Mouse (Mus musculus): ENCODE measurements around the gene Alg13. TPM values are rescaled to one million over a fixed set of nuclear protein-coding genes. Genes with fewer than 3 reads are reported as not detected.

Alg13 gene
- total and polyA plus RNA-seq, 2 experiments from 2014 or later = 7.0 to 8.4 TPM

DNA sequence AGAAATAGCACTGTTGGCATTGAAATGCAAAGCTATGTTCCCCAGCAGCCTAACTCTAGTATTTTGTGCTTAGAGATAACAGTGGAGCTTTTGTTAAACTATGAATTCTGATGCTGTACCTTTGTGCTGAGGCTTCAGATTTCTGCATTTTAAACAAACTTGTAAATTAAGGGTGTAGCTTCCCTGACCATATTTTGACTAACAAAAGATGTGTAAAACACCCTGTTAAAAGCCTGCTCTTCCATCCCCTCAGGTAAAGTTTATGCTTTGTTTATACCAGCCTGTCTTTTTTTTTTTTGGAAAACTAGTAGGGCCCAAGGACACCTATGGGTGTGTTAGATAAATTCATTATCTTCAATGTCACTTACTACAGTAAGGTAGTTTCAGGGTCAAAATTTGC, 20.3 kb downstream of the Alg13 start:
- TF ChIP-seq CTCF (IDR thresholded peaks at IDR 0.05; ENCODE audit: low read depth) (no peak), EP300 (IDR thresholded peaks at IDR 0.05; ENCODE audit: low read depth) (no peak)
- no peak overlapping the region for H3K4me2 ChIP-seq (ENCODE audit: low read depth, low read length)
- no peaks in the 10 kb centered on the region for H3K9me3 ChIP-seq (replicated peaks; ENCODE audit: control insufficient read depth, low read length)
- H3K27ac ChIP-seq (ENCODE audit: low read depth) = no peak overlapping the region
- no peak for ATAC-seq (ENCODE audit: insufficient read depth, low read depth)
- no peaks in the 10 kb centered on the region for H3K4me1 ChIP-seq (ENCODE audit: control insufficient read depth, insufficient read depth)
- DNase-seq (ENCODE audit: low spot score) = no peak
- no peak overlapping the region for H3K4me3 ChIP-seq (ENCODE audit: low read depth, low read length)
- no peaks in the 10 kb centered on the region for H3K36me3 ChIP-seq (replicated peaks; ENCODE audit: control insufficient read depth, insufficient read depth, low read length)
- no peak overlapping the region for H3K9ac ChIP-seq (replicated peaks; ENCODE audit: low read depth, low read length)
- no peaks in the 10 kb centered on the region for H3K27me3 ChIP-seq (ENCODE audit: control insufficient read depth, insufficient read depth, low read length)

DNA sequence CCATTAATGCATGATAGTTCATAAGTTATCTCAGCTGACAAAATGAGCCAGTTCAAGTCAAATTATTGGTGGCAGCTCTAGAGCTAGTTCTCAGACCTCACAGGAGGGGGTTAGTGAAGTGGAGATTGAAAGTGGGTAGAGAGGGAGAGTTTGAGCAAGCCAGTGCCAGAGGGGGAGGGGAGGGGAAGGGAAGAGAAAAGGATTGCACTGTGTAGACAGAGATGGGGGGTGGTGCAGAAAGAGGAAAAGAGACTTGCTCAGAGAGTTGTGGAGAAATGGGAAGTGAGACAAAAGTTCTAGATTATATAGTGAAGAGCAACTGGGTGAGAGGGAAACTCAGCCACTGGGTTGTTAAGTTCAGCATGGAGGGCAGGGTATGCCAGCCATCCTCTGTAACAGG, 20.8 kb downstream of the Alg13 start:
- ATAC-seq (ENCODE audit: insufficient read depth, low read depth) (no peak), DNase-seq (ENCODE audit: low spot score) (no peak)
- no peak overlapping the region for H3K4me2 ChIP-seq (ENCODE audit: low read depth, low read length)
- no peaks in the 10 kb centered on the region for H3K4me1 ChIP-seq (ENCODE audit: control insufficient read depth, insufficient read depth)
- no peak overlapping the region for H3K4me3 ChIP-seq (ENCODE audit: low read depth, low read length)
- H3K27ac ChIP-seq (ENCODE audit: low read depth) = no peak overlapping the region
- no peaks in the 10 kb centered on the region for H3K36me3 ChIP-seq (replicated peaks; ENCODE audit: control insufficient read depth, insufficient read depth, low read length)
- no peaks in the 10 kb centered on the region for H3K9me3 ChIP-seq (replicated peaks; ENCODE audit: control insufficient read depth, low read length)
- no peaks in the 10 kb centered on the region for H3K27me3 ChIP-seq (ENCODE audit: control insufficient read depth, insufficient read depth, low read length)
- no peak overlapping the region for H3K9ac ChIP-seq (replicated peaks; ENCODE audit: low read depth, low read length)
- TF ChIP-seq CTCF (IDR thresholded peaks at IDR 0.05; ENCODE audit: low read depth) (no peak), EP300 (IDR thresholded peaks at IDR 0.05; ENCODE audit: low read depth) (no peak)

DNA sequence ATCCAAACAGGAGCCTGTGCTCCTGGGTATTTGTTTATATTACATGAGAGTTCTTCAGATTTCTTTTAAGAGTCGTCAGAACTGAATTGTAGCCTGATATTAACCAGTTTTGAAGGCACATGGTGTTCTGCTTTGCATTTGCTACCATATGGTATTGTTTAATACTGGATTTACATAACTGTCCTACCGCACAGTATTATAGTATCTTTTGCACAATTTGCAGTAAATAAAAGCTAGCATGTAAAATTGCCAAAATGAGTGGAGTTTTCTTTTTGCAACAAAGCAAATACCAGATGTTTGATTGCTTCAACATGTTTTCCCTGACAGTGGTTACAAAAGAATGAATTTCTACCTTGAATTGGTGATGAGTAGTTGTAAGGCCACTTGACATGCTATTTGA, 56.6 kb downstream of the Alg13 start:
- Histone ChIP-seq H3K36me3 (replicated peaks; ENCODE audit: control insufficient read depth, insufficient read depth, low read length) (no peaks in the 10 kb centered on the region), H3K27ac (ENCODE audit: low read depth) (no peak overlapping the region), H3K4me1 (ENCODE audit: control insufficient read depth, insufficient read depth) (no peaks in the 10 kb centered on the region), H3K27me3 (ENCODE audit: control insufficient read depth, insufficient read depth, low read length) (no peaks in the 10 kb centered on the region), H3K4me3 (ENCODE audit: low read depth, low read length) (no peak overlapping the region), H3K9ac (replicated peaks; ENCODE audit: low read depth, low read length) (no peak overlapping the region), H3K4me2 (ENCODE audit: low read depth, low read length) (no peak overlapping the region), H3K9me3 (replicated peaks; ENCODE audit: control insufficient read depth, low read length) (no peaks in the 10 kb centered on the region)
- DNase-seq (ENCODE audit: low spot score) (no peak), ATAC-seq (ENCODE audit: insufficient read depth, low read depth) (no peak)
- WGBS = 65% methylated on average over 2 of the region's 2 CpGs
- TF ChIP-seq EP300 (IDR thresholded peaks at IDR 0.05; ENCODE audit: low read depth) (no peak), CTCF (IDR thresholded peaks at IDR 0.05; ENCODE audit: low read depth) (no peak)

GRCm38 (mm10) chrX:144403526-144403925, 85.9 kb downstream of the Alg13 start:
- H3K4me2 ChIP-seq (ENCODE audit: low read depth, low read length) = no peak overlapping the region
- ATAC-seq (ENCODE audit: insufficient read depth, low read depth) (no peak), DNase-seq (ENCODE audit: low spot score) (peak; percentile 34)
- H3K9ac ChIP-seq (replicated peaks; ENCODE audit: low read depth, low read length) = no peak overlapping the region
- H3K27ac ChIP-seq (ENCODE audit: low read depth) = no peak overlapping the region
- no peaks in the 10 kb centered on the region for H3K9me3 ChIP-seq (replicated peaks; ENCODE audit: control insufficient read depth, low read length)
- no peak overlapping the region for H3K4me3 ChIP-seq (ENCODE audit: low read depth, low read length)
- no peaks in the 10 kb centered on the region for H3K36me3 ChIP-seq (replicated peaks; ENCODE audit: control insufficient read depth, insufficient read depth, low read length)
- TF ChIP-seq CTCF (IDR thresholded peaks at IDR 0.05; ENCODE audit: low read depth) = peak; percentile 86
- TF ChIP-seq EP300 (IDR thresholded peaks at IDR 0.05; ENCODE audit: low read depth) = no peak
- H3K27me3 ChIP-seq (ENCODE audit: control insufficient read depth, insufficient read depth, low read length) = no peaks in the 10 kb centered on the region
- 30% methylated on average over 7 of the region's 7 CpGs for WGBS
- H3K4me1 ChIP-seq (ENCODE audit: control insufficient read depth, insufficient read depth) = no peaks in the 10 kb centered on the region

DNA sequence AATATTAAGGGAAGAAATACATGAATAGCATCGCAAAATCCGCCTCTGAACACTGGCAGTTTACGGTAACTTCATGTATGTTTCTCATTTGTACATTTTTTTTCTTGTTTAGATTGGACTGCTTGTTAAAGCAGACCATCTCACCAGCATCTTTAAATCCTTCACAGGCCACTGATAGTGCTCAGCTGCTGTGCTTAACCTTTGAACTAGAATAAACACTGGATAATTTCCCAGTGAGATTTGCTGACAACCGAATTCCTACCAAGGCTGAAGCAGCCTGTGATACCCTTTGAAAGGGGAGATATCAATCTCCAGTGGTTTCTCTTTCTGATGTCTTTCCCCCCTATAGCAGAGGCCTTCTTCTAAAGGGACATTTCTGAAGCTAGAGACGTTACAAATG, 90.4 kb downstream of the Alg13 start:
- Histone ChIP-seq H3K4me3 (ENCODE audit: low read depth, low read length) (no peak overlapping the region), H3K9ac (replicated peaks; ENCODE audit: low read depth, low read length) (no peak overlapping the region), H3K36me3 (replicated peaks; ENCODE audit: control insufficient read depth, insufficient read depth, low read length) (no peaks in the 10 kb centered on the region), H3K4me1 (ENCODE audit: control insufficient read depth, insufficient read depth) (no peaks in the 10 kb centered on the region), H3K4me2 (ENCODE audit: low read depth, low read length) (no peak overlapping the region), H3K27ac (ENCODE audit: low read depth) (no peak overlapping the region), H3K27me3 (ENCODE audit: control insufficient read depth, insufficient read depth, low read length) (no peaks in the 10 kb centered on the region), H3K9me3 (replicated peaks; ENCODE audit: control insufficient read depth, low read length) (no peaks in the 10 kb centered on the region)
- no peak for DNase-seq (ENCODE audit: low spot score)
- ATAC-seq (ENCODE audit: insufficient read depth, low read depth) = no peak
- WGBS = 66% methylated on average over 5 of the region's 5 CpGs
- TF ChIP-seq EP300 (IDR thresholded peaks at IDR 0.05; ENCODE audit: low read depth) (no peak), CTCF (IDR thresholded peaks at IDR 0.05; ENCODE audit: low read depth) (no peak)

- no peak for DNase-seq (ENCODE audit: low spot score)
- no peaks in the 10 kb centered on the region for H3K36me3 ChIP-seq (replicated peaks; ENCODE audit: control insufficient read depth, insufficient read depth, low read length)
- no peak for TF ChIP-seq CTCF (IDR thresholded peaks at IDR 0.05; ENCODE audit: low read depth)
- no peak for TF ChIP-seq EP300 (IDR thresholded peaks at IDR 0.05; ENCODE audit: low read depth)
- H3K4me2 ChIP-seq (ENCODE audit: low read depth, low read length) = no peak overlapping the region
- WGBS = 50% methylated on average over 1 of the region's 1 CpGs
- ATAC-seq (ENCODE audit: insufficient read depth, low read depth) = no peak
- no peaks in the 10 kb centered on the region for H3K4me1 ChIP-seq (ENCODE audit: control insufficient read depth, insufficient read depth)
- no peaks in the 10 kb centered on the region for H3K27me3 ChIP-seq (ENCODE audit: control insufficient read depth, insufficient read depth, low read length)
- H3K9me3 ChIP-seq (replicated peaks; ENCODE audit: control insufficient read depth, low read length) = no peaks in the 10 kb centered on the region
- H3K9ac ChIP-seq (replicated peaks; ENCODE audit: low read depth, low read length) = no peak overlapping the region
- H3K4me3 ChIP-seq (ENCODE audit: low read depth, low read length) = no peak overlapping the region
- H3K27ac ChIP-seq (ENCODE audit: low read depth) = no peak overlapping the region
These were observed 102.7 kb downstream of the Alg13 start for GRCm38 (mm10) chrX:144420259-144420658.

Data from heart, postnatal 0 days (tissue).